In the genomic region with DNA sequence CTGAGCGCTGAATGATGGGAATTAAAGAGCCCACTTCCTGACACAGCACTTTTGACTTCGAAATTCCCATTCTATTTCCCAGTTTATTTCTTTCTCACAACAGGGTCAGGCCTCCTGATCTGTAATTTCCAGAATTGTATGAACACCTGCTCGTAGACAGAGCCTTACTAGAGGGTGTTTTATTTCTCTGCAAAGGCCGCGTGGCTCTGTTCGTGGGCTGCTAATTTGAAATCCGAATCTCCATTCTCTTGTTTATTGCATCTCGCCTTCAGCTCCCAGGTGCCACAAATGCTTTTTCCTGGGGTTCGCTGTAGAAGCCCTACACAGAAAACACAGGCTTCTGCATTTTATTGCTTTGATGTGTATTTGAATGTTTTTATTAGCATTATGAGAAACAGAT, we compare ENCODE assay signal across 20 mouse cellular contexts.
"Had no signal": no experiment of that assay in that cellular context is flagged by ENCODE, and none has a peak within 500 bp of the region (broad histone marks: within the 10 kb centered on the region; RNA-seq: fewer than 3 reads in every experiment).

No protein-coding gene starts in this region.

- H3K9me3 ChIP-seq: limb, embryonic 15.5 days; midbrain, embryonic 15.5 days had no signal

- H3K4me2 ChIP-seq: limb, embryonic 15.5 days; liver, embryonic 11.5 days; lung, embryonic 14.5 days; midbrain, embryonic 12.5 days; midbrain, embryonic 15.5 days had no signal

- H3K27me3 ChIP-seq: limb, embryonic 15.5 days; midbrain, embryonic 12.5 days; midbrain, embryonic 15.5 days had no signal

- DNase-seq: kidney, adult 18-20 months; kidney, adult 9 months; liver, postnatal 0 days; lung, embryonic 14.5 days; right cerebral cortex, postnatal 14 days; right cerebral cortex, postnatal 4 days; thymus, adult 2 months; thymus, postnatal 14 days; thymus, postnatal 4 days had no signal

- H3K9ac ChIP-seq: limb, embryonic 15.5 days; liver, embryonic 14.5 days; liver, postnatal 0 days; lung, embryonic 14.5 days; midbrain, embryonic 12.5 days; midbrain, embryonic 15.5 days had no signal

- H3K4me1 ChIP-seq: midbrain, embryonic 12.5 days; midbrain, embryonic 15.5 days had no signal

- ATAC-seq: intestine, embryonic 16.5 days; liver, postnatal 0 days; lung, postnatal 0 days; midbrain, embryonic 15.5 days had no signal

- H3K27ac ChIP-seq: kidney, postnatal 0 days; layer of hippocampus, adult 2 months; limb, embryonic 15.5 days; liver, embryonic 14.5 days; macrophage; midbrain, embryonic 12.5 days; midbrain, embryonic 15.5 days; stomach, postnatal 0 days had no signal

- H3K4me3 ChIP-seq: layer of hippocampus, adult 2 months; limb, embryonic 15.5 days; midbrain, embryonic 12.5 days; midbrain, embryonic 15.5 days had no signal
